Mouse (Mus musculus): ENCODE data around the gene Hmx1. TPM values are rescaled to one million over a fixed set of nuclear protein-coding genes. Genes with fewer than 3 reads are reported as not detected.
A peak's percentile ranks its signal among the peaks of the same experiment; 100 is the strongest.

The Hmx1 gene
- polyA plus RNA-seq, 1 experiment from 2014 or later, result 0.11 TPM

DNA sequence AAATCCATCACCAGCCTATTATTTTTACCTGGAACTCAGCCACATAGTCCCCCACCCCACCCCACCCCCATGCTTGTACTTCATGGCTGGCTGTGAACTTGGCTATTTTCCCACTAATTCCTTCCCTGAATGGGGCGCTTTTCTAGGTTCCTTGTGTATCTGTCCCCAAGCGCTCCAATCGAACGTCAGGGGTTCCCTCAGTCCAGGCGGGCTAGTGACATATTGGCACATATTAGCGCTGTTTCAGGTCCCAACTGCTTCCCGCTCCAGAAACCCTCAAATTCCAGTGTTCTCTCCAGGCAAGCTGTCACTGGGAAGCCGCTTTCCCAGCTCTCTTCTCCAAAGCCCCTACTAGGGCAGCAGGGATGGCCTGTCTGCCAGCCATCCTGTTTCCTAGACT is 12.3 kb downstream of the Hmx1 start:
- H3K4me3 ChIP-seq, result no peak overlapping the region
- ATAC-seq (ENCODE audit: low FRiP score, low read depth), result no peak
- peaks cover 19% of the 10 kb centered on the region for H3K4me1 ChIP-seq
- H3K9me3 ChIP-seq, result no peaks in the 10 kb centered on the region
- WGBS, result 4% methylated on average over 8 of the region's 8 CpGs
- H3K27ac ChIP-seq, result no peak overlapping the region
- H3K36me3 ChIP-seq, result no peaks in the 10 kb centered on the region
- H3K9ac ChIP-seq, result no peak overlapping the region
- no peak overlapping the region for H3K4me2 ChIP-seq (replicated peaks)
- H3K27me3 ChIP-seq, result peaks cover 98% of the 10 kb centered on the region

DNA sequence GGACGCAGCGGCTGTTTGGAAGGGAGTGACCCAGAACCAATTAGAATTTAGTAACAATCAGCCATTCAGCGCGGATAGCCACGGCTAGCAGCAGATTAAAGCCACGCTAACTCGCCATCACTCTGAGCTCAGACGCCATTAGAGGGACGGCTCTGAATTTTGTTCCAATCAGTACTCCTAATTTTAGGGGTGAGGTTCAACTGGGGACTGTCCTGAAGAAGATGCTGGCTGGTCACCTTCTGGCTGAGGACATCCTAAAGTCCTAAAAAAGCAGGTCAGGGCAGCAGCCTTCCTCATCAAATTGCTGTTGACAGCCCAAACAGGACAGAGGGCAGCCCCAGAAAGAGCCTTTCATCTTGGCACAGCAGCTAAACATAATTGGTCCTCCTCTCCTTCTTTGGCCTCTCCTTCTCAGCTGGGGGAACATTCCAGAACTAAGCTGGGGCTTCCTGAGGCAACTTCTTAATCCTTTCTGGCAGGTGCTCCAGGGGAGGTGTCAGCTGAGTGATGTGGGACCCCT is 18.6 kb downstream of the Hmx1 start:
- Histone ChIP-seq H3K4me2 (replicated peaks) (no peak overlapping the region), H3K9me3 (no peaks in the 10 kb centered on the region), H3K4me1 (peaks cover 2% of the 10 kb centered on the region), H3K9ac (no peak overlapping the region), H3K4me3 (no peak overlapping the region), H3K27ac (no peak overlapping the region), H3K36me3 (no peaks in the 10 kb centered on the region), H3K27me3 (peaks cover 89% of the 10 kb centered on the region)
- no peak for ATAC-seq (ENCODE audit: low FRiP score, low read depth)
- WGBS, result 46% methylated on average over 9 of the region's 9 CpGs

DNA sequence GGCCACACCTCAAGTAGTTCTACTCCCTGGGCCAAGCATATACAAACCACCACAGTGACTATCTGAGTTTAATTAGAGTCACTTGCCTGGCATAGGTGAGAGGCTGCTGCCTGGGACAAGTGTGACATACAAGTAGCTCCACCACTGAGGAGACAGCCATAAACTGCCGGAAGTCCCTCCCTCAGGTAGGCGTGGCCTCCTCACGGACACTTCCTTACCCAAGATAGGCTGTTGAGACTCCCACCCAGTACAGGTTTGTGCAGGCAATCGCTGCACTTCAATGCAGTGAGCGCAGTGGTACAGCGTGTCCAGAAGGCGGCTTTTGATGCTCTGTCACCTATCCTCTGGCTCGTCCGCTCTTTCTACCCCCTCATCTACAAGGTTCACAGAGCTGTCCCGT is 22.1 kb downstream of the Hmx1 start:
- Histone ChIP-seq H3K9ac (no peak overlapping the region), H3K27me3 (peaks cover 84% of the 10 kb centered on the region), H3K4me1 (peaks cover 14% of the 10 kb centered on the region), H3K9me3 (no peaks in the 10 kb centered on the region), H3K4me2 (replicated peaks) (no peak overlapping the region), H3K4me3 (no peak overlapping the region), H3K27ac (no peak overlapping the region), H3K36me3 (no peaks in the 10 kb centered on the region)
- WGBS, result 73% methylated on average over 10 of the region's 10 CpGs
- no peak for ATAC-seq (ENCODE audit: low FRiP score, low read depth)

DNA sequence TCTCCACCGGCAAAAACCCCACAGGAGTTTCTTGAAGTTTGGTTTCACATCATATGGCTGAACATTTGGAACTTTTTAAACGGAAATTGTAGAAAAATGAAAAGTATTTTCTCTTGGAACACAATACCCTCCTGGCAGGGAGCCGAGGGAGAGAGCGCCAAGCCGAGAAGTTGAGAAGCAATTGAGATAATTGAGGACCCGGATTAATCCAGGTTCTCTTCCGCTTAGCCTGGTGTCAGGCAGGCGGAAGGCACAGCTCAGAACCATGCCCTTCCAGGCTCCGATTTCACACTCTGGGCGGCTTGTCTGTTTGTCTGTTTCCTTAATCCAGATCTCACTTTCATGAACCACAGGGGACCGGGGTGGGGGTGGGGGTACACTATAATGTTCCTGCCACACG is 23.9 kb downstream of the Hmx1 start:
- no peak overlapping the region for H3K27ac ChIP-seq
- ATAC-seq (ENCODE audit: low FRiP score, low read depth), result no peak
- H3K4me2 ChIP-seq (replicated peaks), result peak overlapping the region; percentile 16; the same call in 1 of the 2 replicates
- H3K4me3 ChIP-seq, result no peak overlapping the region
- H3K36me3 ChIP-seq, result no peaks in the 10 kb centered on the region
- peaks cover 14% of the 10 kb centered on the region for H3K4me1 ChIP-seq
- 15% methylated on average over 12 of the region's 12 CpGs for WGBS
- H3K9ac ChIP-seq, result no peak overlapping the region
- no peaks in the 10 kb centered on the region for H3K9me3 ChIP-seq
- H3K27me3 ChIP-seq, result peaks cover 83% of the 10 kb centered on the region

DNA sequence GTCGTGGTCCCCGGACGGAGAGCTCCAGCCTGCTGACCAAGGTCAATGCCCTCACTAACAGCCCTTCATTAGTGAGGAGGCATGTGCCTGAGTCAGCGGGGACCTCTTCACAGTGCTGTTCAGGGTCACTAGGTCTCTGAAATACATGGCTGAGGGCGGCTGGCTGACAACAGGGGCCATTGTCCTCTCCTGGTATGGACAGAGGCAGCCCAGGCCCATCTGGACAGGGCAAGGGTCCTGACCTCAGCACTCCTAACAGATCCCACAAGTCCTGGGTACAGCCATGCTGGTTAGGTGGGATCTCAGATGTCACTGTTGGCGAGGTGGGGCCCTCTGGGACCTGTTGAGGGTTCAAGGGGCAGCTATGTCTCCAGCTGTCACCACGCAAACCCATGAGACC is 28.8 kb downstream of the Hmx1 start:
- no peak overlapping the region for H3K9ac ChIP-seq
- H3K4me3 ChIP-seq, result no peak overlapping the region
- H3K27ac ChIP-seq, result no peak overlapping the region
- H3K9me3 ChIP-seq, result no peaks in the 10 kb centered on the region
- H3K4me1 ChIP-seq, result peaks cover 10% of the 10 kb centered on the region
- H3K36me3 ChIP-seq, result no peaks in the 10 kb centered on the region
- no peak overlapping the region for H3K4me2 ChIP-seq (replicated peaks)
- whole genome bisulfite sequencing, result 52% methylated on average over 7 of the region's 7 CpGs
- no peak for ATAC-seq (ENCODE audit: low FRiP score, low read depth)
- peaks cover 58% of the 10 kb centered on the region for H3K27me3 ChIP-seq

DNA sequence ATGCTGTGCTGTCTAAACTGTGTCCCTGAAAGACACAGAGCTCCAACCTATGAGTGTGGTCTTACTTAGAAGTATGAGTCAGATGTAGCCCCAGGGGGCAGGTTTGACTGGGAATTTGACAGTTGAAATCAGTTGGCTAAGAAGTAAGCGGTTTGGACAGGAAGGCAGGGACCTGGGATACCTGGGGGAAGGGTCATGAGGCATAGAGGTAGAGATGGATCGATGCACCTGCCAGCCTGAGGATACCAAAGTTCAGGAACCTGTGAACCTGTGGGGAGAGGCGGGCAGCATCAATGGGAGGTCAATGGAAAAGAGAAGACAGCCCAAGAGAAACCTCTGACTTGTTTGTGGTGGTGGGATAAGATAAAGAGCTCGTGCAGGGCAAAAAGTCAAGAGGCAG is 32.7 kb downstream of the Hmx1 start:
- no peak overlapping the region for H3K27ac ChIP-seq
- H3K4me3 ChIP-seq, result no peak overlapping the region
- H3K9me3 ChIP-seq, result no peaks in the 10 kb centered on the region
- 73% methylated on average over 4 of the region's 4 CpGs for WGBS
- no peak overlapping the region for H3K4me2 ChIP-seq (replicated peaks)
- ATAC-seq (ENCODE audit: low FRiP score, low read depth), result no peak
- peaks cover 27% of the 10 kb centered on the region; the same call in 1 of the 2 replicates for H3K27me3 ChIP-seq
- no peaks in the 10 kb centered on the region for H3K36me3 ChIP-seq
- no peaks in the 10 kb centered on the region for H3K4me1 ChIP-seq
- no peak overlapping the region for H3K9ac ChIP-seq

DNA sequence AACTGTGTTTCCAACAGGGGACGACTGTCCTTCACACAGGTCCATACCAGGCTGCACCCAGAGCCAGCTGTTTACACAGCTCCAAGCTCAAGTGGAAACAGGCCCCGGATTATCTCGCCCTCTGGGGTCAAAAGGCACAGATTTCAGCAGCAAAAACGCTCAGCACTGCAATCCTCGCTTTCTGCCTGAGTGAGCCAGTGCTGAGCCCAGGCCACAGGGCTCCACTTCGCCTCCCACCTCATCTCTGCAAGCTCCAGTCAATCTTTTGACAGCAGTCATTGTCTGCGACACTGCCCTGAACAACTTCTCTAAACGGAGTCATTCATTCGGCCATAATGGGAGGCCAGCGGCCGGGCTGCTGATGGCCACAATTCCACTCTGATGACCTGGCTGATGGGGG is 36.3 kb downstream of the Hmx1 start:
- 29% methylated on average over 11 of the region's 11 CpGs for WGBS
- Histone ChIP-seq H3K4me1 (no peaks in the 10 kb centered on the region), H3K27me3 (peaks cover 21% of the 10 kb centered on the region), H3K36me3 (no peaks in the 10 kb centered on the region), H3K4me3 (no peak overlapping the region), H3K4me2 (replicated peaks) (no peak overlapping the region), H3K9ac (no peak overlapping the region), H3K9me3 (no peaks in the 10 kb centered on the region), H3K27ac (no peak overlapping the region)
- no peak for ATAC-seq (ENCODE audit: low FRiP score, low read depth)

DNA sequence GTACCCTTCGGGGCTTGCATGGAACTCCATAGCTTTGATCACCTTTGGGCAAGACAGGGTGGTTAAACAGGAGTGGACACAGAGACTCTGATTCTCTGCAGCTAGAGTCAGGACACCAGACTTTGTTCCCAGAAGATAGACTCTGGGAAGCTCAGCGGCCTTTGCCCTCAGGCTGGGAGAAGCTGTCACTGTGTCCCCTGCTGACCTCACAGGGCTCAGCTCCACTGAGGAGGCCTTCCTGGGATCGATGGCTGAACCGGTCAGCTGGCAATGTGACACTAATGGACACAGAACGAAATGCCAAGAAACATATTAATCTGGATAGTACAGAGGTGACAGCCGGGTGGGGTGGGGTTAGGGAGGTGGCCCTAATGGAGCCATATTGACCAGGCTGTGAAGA is 39.0 kb downstream of the Hmx1 start:
- no peak for ATAC-seq (ENCODE audit: low FRiP score, low read depth)
- H3K4me2 ChIP-seq (replicated peaks), result no peak overlapping the region
- H3K9me3 ChIP-seq, result no peaks in the 10 kb centered on the region
- H3K27ac ChIP-seq, result no peak overlapping the region
- peaks cover 30% of the 10 kb centered on the region for H3K27me3 ChIP-seq
- H3K4me1 ChIP-seq, result no peaks in the 10 kb centered on the region
- no peak overlapping the region for H3K4me3 ChIP-seq
- 67% methylated on average over 6 of the region's 6 CpGs for WGBS
- no peaks in the 10 kb centered on the region for H3K36me3 ChIP-seq
- no peak overlapping the region for H3K9ac ChIP-seq

DNA sequence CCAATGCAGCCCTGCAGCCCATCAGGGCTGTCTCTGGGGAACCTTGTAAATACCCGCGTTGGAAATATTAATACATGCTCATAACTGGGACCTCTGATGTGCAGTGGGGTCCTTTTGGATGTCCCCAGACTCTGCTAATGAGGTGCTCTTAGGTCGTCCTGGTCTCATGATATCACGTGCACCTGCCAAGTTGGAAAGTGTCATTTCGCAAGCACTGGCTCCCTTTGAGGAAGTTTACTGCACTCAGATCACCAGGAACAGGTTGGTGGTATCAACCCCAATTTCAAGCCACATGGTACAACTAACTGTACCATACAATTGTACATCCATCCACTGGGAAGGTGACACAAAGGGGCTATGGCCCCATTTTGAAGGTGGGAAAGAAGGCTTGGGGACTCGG is 39.5 kb downstream of the Hmx1 start:
- Histone ChIP-seq H3K27me3 (peaks cover 32% of the 10 kb centered on the region), H3K4me2 (replicated peaks) (no peak overlapping the region), H3K4me1 (no peaks in the 10 kb centered on the region), H3K27ac (no peak overlapping the region), H3K4me3 (no peak overlapping the region), H3K9ac (no peak overlapping the region), H3K9me3 (no peaks in the 10 kb centered on the region), H3K36me3 (no peaks in the 10 kb centered on the region)
- no peak for ATAC-seq (ENCODE audit: low FRiP score, low read depth)
- 87% methylated on average over 6 of the region's 6 CpGs for WGBS

DNA sequence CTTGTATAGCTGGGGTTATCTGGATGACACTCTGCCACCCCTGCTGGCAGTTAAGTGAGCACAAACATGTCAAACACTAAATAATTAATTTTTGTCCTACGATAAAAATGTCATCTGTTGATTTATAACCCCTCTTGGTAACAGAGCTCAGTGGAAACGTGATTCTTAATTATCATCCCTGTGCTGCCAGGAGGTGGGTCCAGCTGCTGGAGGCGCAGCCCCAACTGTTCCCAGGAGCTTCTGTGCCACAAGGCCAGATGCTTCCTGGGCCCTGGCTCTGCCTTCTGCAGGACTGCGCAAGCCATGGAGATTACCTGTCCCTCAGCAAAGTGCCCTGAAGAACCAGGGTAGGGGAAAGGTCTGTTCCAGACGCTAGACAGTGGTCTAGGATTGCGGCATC is 43.2 kb downstream of the Hmx1 start:
- Histone ChIP-seq H3K4me2 (replicated peaks) (no peak overlapping the region), H3K36me3 (no peaks in the 10 kb centered on the region), H3K27me3 (peaks cover 30% of the 10 kb centered on the region), H3K9me3 (no peaks in the 10 kb centered on the region), H3K27ac (no peak overlapping the region), H3K4me3 (no peak overlapping the region), H3K4me1 (no peaks in the 10 kb centered on the region), H3K9ac (no peak overlapping the region)
- WGBS, result 55% methylated on average over 6 of the region's 6 CpGs
- ATAC-seq (ENCODE audit: low FRiP score, low read depth), result no peak

DNA sequence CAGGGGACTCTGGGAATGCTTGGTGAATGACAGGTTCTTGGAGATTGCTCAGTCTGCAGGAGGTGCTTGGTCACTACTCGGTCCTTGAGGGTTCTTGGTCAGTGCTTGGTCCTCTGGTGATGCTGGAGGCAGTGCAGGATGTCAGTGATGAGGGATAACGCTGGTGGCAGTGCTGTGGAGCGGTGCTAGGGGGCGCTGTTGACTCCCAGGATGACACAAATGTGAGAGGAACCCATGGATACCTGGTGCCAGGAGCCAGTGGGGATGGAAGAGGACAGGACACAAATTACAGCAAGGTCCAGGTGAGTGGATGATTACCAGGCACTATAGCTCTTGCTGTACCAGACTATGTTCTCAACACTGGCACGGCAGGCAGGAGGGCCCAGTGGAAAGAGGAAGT is 45.1 kb downstream of the Hmx1 start:
- no peak overlapping the region for H3K27ac ChIP-seq
- H3K9me3 ChIP-seq, result no peaks in the 10 kb centered on the region; the same call in 1 of the 2 replicates
- no peak overlapping the region for H3K9ac ChIP-seq
- no peak overlapping the region for H3K4me3 ChIP-seq
- ATAC-seq (ENCODE audit: low FRiP score, low read depth), result no peak
- 41% methylated on average over 5 of the region's 5 CpGs for WGBS
- H3K4me1 ChIP-seq, result no peaks in the 10 kb centered on the region
- no peak overlapping the region for H3K4me2 ChIP-seq (replicated peaks)
- no peaks in the 10 kb centered on the region for H3K36me3 ChIP-seq
- peaks cover 22% of the 10 kb centered on the region for H3K27me3 ChIP-seq

DNA sequence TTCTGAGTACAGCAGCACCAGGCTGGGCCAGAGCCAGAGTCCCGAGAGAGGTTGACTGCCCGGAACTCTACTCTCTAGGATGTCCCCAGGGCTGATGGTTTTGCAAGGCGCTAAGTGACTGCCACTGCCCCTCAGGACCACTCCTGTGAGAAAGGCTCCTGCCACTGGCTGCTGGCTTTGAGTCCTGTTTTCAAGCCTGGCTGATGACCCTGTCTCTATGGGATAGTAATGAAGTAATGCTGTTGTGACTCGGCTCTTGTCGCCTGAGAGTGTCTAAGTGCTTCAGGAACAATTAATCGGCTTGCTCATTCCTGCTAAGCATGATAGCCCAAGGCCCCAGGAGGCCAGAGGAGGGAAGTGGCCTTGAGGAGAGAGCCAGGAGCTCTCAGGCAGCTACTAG is 45.8 kb downstream of the Hmx1 start:
- Histone ChIP-seq H3K27me3 (peaks cover 15% of the 10 kb centered on the region), H3K27ac (no peak overlapping the region), H3K4me2 (replicated peaks) (no peak overlapping the region), H3K36me3 (no peaks in the 10 kb centered on the region), H3K4me3 (no peak overlapping the region), H3K9me3 (no peaks in the 10 kb centered on the region; the same call in 1 of the 2 replicates), H3K9ac (no peak overlapping the region), H3K4me1 (no peaks in the 10 kb centered on the region)
- no peak for ATAC-seq (ENCODE audit: low FRiP score, low read depth)
- 60% methylated on average over 6 of the region's 6 CpGs for WGBS

DNA sequence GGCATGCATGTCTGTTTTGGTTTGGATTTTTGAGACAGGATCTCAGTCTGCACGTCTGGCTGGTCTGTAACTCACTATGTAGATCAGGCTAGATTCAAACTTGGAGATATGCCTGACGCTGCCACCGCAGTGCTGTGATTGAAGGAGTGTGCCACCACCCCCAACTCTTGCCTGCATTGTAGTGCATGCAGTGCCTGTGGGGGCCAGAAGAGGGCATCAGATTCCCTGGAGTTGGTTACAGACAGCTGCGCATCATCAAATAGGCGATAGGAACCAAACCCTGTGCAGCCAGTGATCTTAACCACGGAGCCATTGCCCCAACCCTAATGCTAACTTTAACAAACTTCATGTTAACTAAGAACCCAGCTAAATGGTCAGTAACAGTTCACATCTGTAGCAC is 49.9 kb downstream of the Hmx1 start:
- Histone ChIP-seq H3K4me1 (no peaks in the 10 kb centered on the region), H3K4me2 (replicated peaks) (no peak overlapping the region), H3K9ac (no peak overlapping the region), H3K36me3 (no peaks in the 10 kb centered on the region), H3K4me3 (no peak overlapping the region), H3K9me3 (no peaks in the 10 kb centered on the region; the same call in 1 of the 2 replicates), H3K27me3 (peaks cover 3% of the 10 kb centered on the region; the same call in 1 of the 2 replicates), H3K27ac (no peak overlapping the region)
- 84% methylated on average over 6 of the region's 6 CpGs for WGBS
- ATAC-seq (ENCODE audit: low FRiP score, low read depth), result no peak

All from limb, embryonic 13.5 days (tissue).